Mouse (Mus musculus) brain, embryonic 14.5 days (tissue): ENCODE measurements around the gene Socs3.

Experiments
- CTCF ChIP-seq: fragments of 200-500 bp; IDR thresholded peaks from 2 replicates; pipeline ENCODE4 v1.5.1; 2012; ENCODE audit warnings: inconsistent platforms, mild to moderate bottlenecking, moderate library complexity, borderline replicate concordance; ENCODE audit not compliant: insufficient read depth, insufficient read length; ENCODE audit errors: extremely low read depth
- POLR2A ChIP-seq: fragments of 200-500 bp; IDR thresholded peaks from 2 replicates; pipeline ENCODE4 v1.6.1; 2012; ENCODE audit warnings: mild to moderate bottlenecking, inconsistent platforms, borderline replicate concordance; ENCODE audit not compliant: poor library complexity, insufficient read depth, insufficient read length, severe bottlenecking; ENCODE audit errors: extremely low read depth

GRCm38 (mm10) chr11:118003718-118004117 is 33.9 kb upstream of the Socs3 start:
- TF ChIP-seq CTCF (no peak), POLR2A (no peak)
